Mouse (Mus musculus): ENCODE results near the gene Kif5c. TPM values are rescaled to one million over a fixed set of nuclear protein-coding genes. Genes with fewer than 3 reads are reported as not detected.

The Kif5c gene
- polyA plus RNA-seq, 1 experiment from 2014 or later = 183 TPM

DNA sequence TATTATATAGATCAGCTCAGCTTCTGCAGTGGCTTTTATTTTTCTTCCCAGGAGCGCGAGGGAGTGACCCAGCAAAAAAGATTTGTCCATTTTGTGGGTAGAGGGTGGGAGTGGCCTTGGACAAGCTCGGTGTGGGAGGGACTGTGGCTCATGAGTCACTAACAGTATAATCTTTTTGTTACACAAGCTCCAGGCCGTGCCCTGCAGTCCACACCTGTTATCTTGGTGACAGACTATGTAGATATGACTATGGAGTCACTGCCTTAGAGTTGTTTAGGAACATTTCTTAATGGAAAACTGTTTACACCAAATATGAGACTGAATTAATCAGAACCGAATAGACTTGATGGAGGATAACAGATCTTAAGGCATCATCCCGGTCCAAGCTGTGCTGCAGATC lies 194.9 kb downstream of the Kif5c start:
- no peak overlapping the region for H3K9ac ChIP-seq (replicated peaks)
- 0 out of 2 replicates have a peak, but pooled peaks cover 3% of the 10 kb centered on the region for H3K27me3 ChIP-seq
- H3K36me3 ChIP-seq = no peaks in the 10 kb centered on the region
- H3K27ac ChIP-seq = no peak overlapping the region
- 77% methylated on average over 6 of the region's 6 CpGs for WGBS
- H3K4me1 ChIP-seq (replicated peaks) = peaks cover 11% of the 10 kb centered on the region
- no peak overlapping the region for H3K4me3 ChIP-seq (replicated peaks)
- no peak for ATAC-seq
- H3K9me3 ChIP-seq = no peaks in the 10 kb centered on the region
- H3K4me2 ChIP-seq (replicated peaks) = no peak overlapping the region

GRCm38 (mm10) chr2:49815696-49816320 lies 196.7 kb downstream of the Kif5c start:
- ATAC-seq = peak; percentile 75; the same call in 1 of the 2 replicates
- Histone ChIP-seq H3K27me3 (0 out of 2 replicates have a peak, but pooled peaks cover 3% of the 10 kb centered on the region), H3K4me2 (replicated peaks) (no peak overlapping the region), H3K9ac (replicated peaks) (no peak overlapping the region), H3K4me1 (replicated peaks) (peaks cover 11% of the 10 kb centered on the region), H3K36me3 (no peaks in the 10 kb centered on the region), H3K4me3 (replicated peaks) (no peak overlapping the region), H3K27ac (no peak overlapping the region), H3K9me3 (no peaks in the 10 kb centered on the region)
- WGBS = 69% methylated on average over 3 of the region's 3 CpGs

DNA sequence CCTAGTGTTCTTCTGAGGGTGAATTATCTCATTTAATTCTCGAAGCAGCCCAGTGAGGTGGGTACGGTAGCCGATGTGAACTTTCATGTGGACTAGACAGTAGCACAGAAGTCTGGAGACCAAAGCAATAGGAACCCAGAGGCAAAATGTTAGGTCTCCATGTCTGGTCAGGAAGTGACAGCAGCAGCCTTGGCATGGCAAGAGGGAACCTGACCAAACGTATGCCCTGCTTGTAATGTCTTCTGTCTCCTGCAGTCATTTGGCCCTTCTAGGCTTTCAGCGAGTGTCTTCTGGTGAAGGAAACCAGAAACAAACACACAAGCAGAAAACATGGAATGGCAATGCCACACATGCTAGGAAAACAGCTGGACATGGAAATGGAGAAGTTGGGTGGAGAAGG lies 197.5 kb downstream of the Kif5c start:
- Histone ChIP-seq H3K27me3 (0 out of 2 replicates have a peak, but pooled peaks cover 3% of the 10 kb centered on the region), H3K4me2 (replicated peaks) (no peak overlapping the region), H3K9ac (replicated peaks) (no peak overlapping the region), H3K27ac (no peak overlapping the region), H3K4me1 (replicated peaks) (peaks cover 8% of the 10 kb centered on the region), H3K36me3 (no peaks in the 10 kb centered on the region), H3K4me3 (replicated peaks) (no peak overlapping the region), H3K9me3 (no peaks in the 10 kb centered on the region)
- WGBS = 96% methylated on average over 5 of the region's 5 CpGs
- ATAC-seq = no peak

DNA sequence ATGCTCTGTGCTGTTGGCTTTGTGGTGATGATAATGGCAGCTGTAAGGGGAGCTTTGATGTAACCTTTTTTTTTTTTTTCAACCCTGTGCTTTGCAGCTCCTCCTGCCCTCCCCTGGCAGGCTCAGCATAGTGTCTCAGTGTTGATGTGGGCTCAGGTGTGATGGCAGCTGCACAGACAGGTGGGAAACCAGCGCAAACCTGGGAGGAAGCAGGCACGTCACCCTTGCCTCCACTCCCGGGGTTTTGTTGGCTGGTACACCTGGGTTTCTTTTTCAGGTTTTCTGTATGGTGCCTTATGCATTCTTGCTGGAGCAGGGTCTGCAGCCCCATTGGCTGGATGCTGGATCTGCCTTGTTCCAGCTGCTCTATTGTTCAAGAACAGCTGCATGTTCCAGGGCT lies 198.1 kb downstream of the Kif5c start:
- H3K9ac ChIP-seq (replicated peaks) = no peak overlapping the region
- no peak overlapping the region for H3K4me2 ChIP-seq (replicated peaks)
- WGBS = 88% methylated on average over 3 of the region's 3 CpGs
- no peak overlapping the region for H3K4me3 ChIP-seq (replicated peaks)
- peaks cover 2% of the 10 kb centered on the region; the same call in 1 of the 2 replicates for H3K4me1 ChIP-seq (replicated peaks)
- H3K27me3 ChIP-seq = no peaks in the 10 kb centered on the region
- H3K36me3 ChIP-seq = no peaks in the 10 kb centered on the region
- no peak overlapping the region for H3K27ac ChIP-seq
- ATAC-seq = no peak
- H3K9me3 ChIP-seq = no peaks in the 10 kb centered on the region

GRCm38 (mm10) chr2:49818126-49818525 lies 199.0 kb downstream of the Kif5c start:
- Histone ChIP-seq H3K4me2 (replicated peaks) (no peak overlapping the region), H3K4me3 (replicated peaks) (no peak overlapping the region), H3K4me1 (replicated peaks) (no peaks in the 10 kb centered on the region), H3K9me3 (no peaks in the 10 kb centered on the region), H3K9ac (replicated peaks) (no peak overlapping the region), H3K27ac (no peak overlapping the region), H3K27me3 (no peaks in the 10 kb centered on the region), H3K36me3 (no peaks in the 10 kb centered on the region)
- 89% methylated on average over 5 of the region's 5 CpGs for WGBS
- no peak for ATAC-seq

- no peak for ATAC-seq
- no peak overlapping the region for H3K4me3 ChIP-seq (replicated peaks)
- no peak overlapping the region for H3K27ac ChIP-seq
- no peak overlapping the region for H3K4me2 ChIP-seq (replicated peaks)
- H3K36me3 ChIP-seq = no peaks in the 10 kb centered on the region
- H3K9me3 ChIP-seq = no peaks in the 10 kb centered on the region
- WGBS = 98% methylated on average over 1 of the region's 1 CpGs
- H3K27me3 ChIP-seq = no peaks in the 10 kb centered on the region
- no peaks in the 10 kb centered on the region for H3K4me1 ChIP-seq (replicated peaks)
- no peak overlapping the region for H3K9ac ChIP-seq (replicated peaks)
Measured at GRCm38 (mm10) chr2:49822312-49822711, 203.2 kb downstream of the Kif5c start.

Other genes with a start within 250 kb of the Kif5c start
- 13.6 and 15.1 TPM in 2 replicates for gene Epc2, start 167.8 kb upstream of the Kif5c start, polyA plus RNA-seq (2015; fragmentation: Nextera tagmentation; extraction: Ambion mirVana)
- gene Lypd6b, start 168.4 kb downstream of the Kif5c start, polyA plus RNA-seq (2015; fragmentation: Nextera tagmentation; extraction: Ambion mirVana) = 2.6 and 3.3 TPM in 2 replicates

Data from midbrain, embryonic 13.5 days (tissue).